Mouse (Mus musculus): Measurements from ENCODE around the gene D5Ertd579e. TPM values are rescaled to one million over a fixed set of nuclear protein-coding genes. Genes with fewer than 3 reads are reported as not detected.

The D5Ertd579e gene
- total RNA-seq, 2 experiments from 2014 or later, result 100 to 103 TPM

GRCm38 (mm10) chr5:36608939-36609499 lies 86.8 kb downstream of the D5Ertd579e start:
- H3K27ac ChIP-seq, result peak overlapping the region; percentile 12; the same call in 1 of the 2 replicates
- no peak for TF ChIP-seq CTCF (conservative IDR thresholded peaks at IDR 0.05)
- no peak overlapping the region for H3K4me3 ChIP-seq
- DNase-seq (ENCODE audit: low spot score in 2 of 2), result no peak

- peak; percentile 34 to 56 for DNase-seq (ENCODE audit: low spot score in 2 of 2)
These were observed 92.8 kb downstream of the D5Ertd579e start for GRCm38 (mm10) chr5:36603031-36603430.

GRCm38 (mm10) chr5:36602028-36602427 lies 93.8 kb downstream of the D5Ertd579e start:
- TF ChIP-seq CTCF (conservative IDR thresholded peaks at IDR 0.05), result no peak
- Histone ChIP-seq H3K4me3 (no peak overlapping the region), H3K27ac (peak overlapping the region; percentile 78)
- DNase-seq (ENCODE audit: low spot score in 2 of 2), result no peak

More at GRCm38 (mm10) chr5:36603031-36603430, 92.8 kb downstream of the D5Ertd579e start:
- Histone ChIP-seq H3K27ac (peak overlapping the region; percentile 78; the same call in 1 of the 2 replicates), H3K4me3 (no peak overlapping the region)
- peak; percentile 88 for TF ChIP-seq CTCF (conservative IDR thresholded peaks at IDR 0.05)

- Histone ChIP-seq H3K27ac (peak overlapping the region; percentile 78), H3K4me3 (no peak overlapping the region)
- TF ChIP-seq CTCF (conservative IDR thresholded peaks at IDR 0.05), result no peak
- peak in 1 of 2 experiments; percentile 52 for DNase-seq (ENCODE audit: low spot score in 2 of 2)
These were observed 94.3 kb downstream of the D5Ertd579e start for GRCm38 (mm10) chr5:36601492-36601891.

- no peak overlapping the region for H3K27ac ChIP-seq
- no peak for DNase-seq (ENCODE audit: low spot score in 2 of 2)
- H3K4me3 ChIP-seq, result no peak overlapping the region
- no peak for TF ChIP-seq CTCF (conservative IDR thresholded peaks at IDR 0.05)
These were observed 96.9 kb downstream of the D5Ertd579e start for GRCm38 (mm10) chr5:36598883-36599282.

GRCm38 (mm10) chr5:36597653-36598052 lies 98.2 kb downstream of the D5Ertd579e start:
- Histone ChIP-seq H3K4me3 (no peak overlapping the region), H3K27ac (0 out of 2 replicates have a peak overlapping the region, but pooled peaks have one; percentile 36)
- peak; percentile 58 for TF ChIP-seq CTCF (conservative IDR thresholded peaks at IDR 0.05)

GRCm38 (mm10) chr5:36596225-36596624 lies 99.6 kb downstream of the D5Ertd579e start:
- no peak for TF ChIP-seq CTCF (conservative IDR thresholded peaks at IDR 0.05)
- no peak for DNase-seq (ENCODE audit: low spot score in 2 of 2)
- no peak overlapping the region for H3K4me3 ChIP-seq
- 0 out of 2 replicates have a peak overlapping the region, but pooled peaks have one; percentile 46 for H3K27ac ChIP-seq

More at GRCm38 (mm10) chr5:36597653-36598052, 98.2 kb downstream of the D5Ertd579e start:
- DNase-seq (ENCODE audit: low spot score in 2 of 2), result no peak

GRCm38 (mm10) chr5:36595115-36595514 lies 100.7 kb downstream of the D5Ertd579e start:
- no peak for DNase-seq (ENCODE audit: low spot score in 2 of 2)
- peak; percentile 31 for TF ChIP-seq CTCF (conservative IDR thresholded peaks at IDR 0.05)
- Histone ChIP-seq H3K4me3 (no peak overlapping the region), H3K27ac (no peak overlapping the region)

- DNase-seq (ENCODE audit: low spot score in 2 of 2), result no peak
- Histone ChIP-seq H3K27ac (no peak overlapping the region), H3K4me3 (no peak overlapping the region)
- no peak for TF ChIP-seq CTCF (conservative IDR thresholded peaks at IDR 0.05)
These were observed 101.5 kb downstream of the D5Ertd579e start for GRCm38 (mm10) chr5:36594344-36594743.

GRCm38 (mm10) chr5:36593176-36593575 lies 102.6 kb downstream of the D5Ertd579e start, which contains the start of gene Tbc1d14:
TSS of gene Tbc1d14 (minus strand) at chr5:36593276.
- Histone ChIP-seq H3K4me3 (no peak within 1 kb of the TSS), H3K27ac (no peak within 1 kb of the TSS)
- no peak for DNase-seq (ENCODE audit: low spot score in 2 of 2)
- TF ChIP-seq CTCF (conservative IDR thresholded peaks at IDR 0.05), result no peak

GRCm38 (mm10) chr5:36590499-36590920 lies 105.3 kb downstream of the D5Ertd579e start:
- TF ChIP-seq CTCF (conservative IDR thresholded peaks at IDR 0.05), result peak; percentile 59
- peak in 1 of 2 experiments; percentile 37 for DNase-seq (ENCODE audit: low spot score in 2 of 2)
- no peak overlapping the region for H3K4me3 ChIP-seq
- peak overlapping the region; percentile 55 for H3K27ac ChIP-seq

GRCm38 (mm10) chr5:36584299-36584698 lies 111.5 kb downstream of the D5Ertd579e start:
- Histone ChIP-seq H3K27ac (no peak overlapping the region), H3K4me3 (no peak overlapping the region)
- TF ChIP-seq CTCF (conservative IDR thresholded peaks at IDR 0.05), result peak; percentile 71
- no peak for DNase-seq (ENCODE audit: low spot score in 2 of 2)

- H3K4me3 ChIP-seq, result peak overlapping the region; percentile 88
- peak; percentile 98 to 100 for DNase-seq (ENCODE audit: low spot score in 2 of 2)
- H3K27ac ChIP-seq, result peak overlapping the region; percentile 98
- peak; percentile 41 for TF ChIP-seq CTCF (conservative IDR thresholded peaks at IDR 0.05)
These were observed 113.7 kb downstream of the D5Ertd579e start for GRCm38 (mm10) chr5:36581924-36582642.

Measured in layer of hippocampus, adult 2 months (tissue).